Mouse (Mus musculus) ES-Bruce4 (cell line): ENCODE measurements around the gene Elf1. TPM values are rescaled to one million over a fixed set of nuclear protein-coding genes. Genes with fewer than 3 reads are reported as not detected.

ENCODE experiments used
- H3K27ac ChIP-seq: 2 replicates; pipeline ENCODE4 v1.5.1; 2012; ENCODE audit warnings: low read length, inconsistent platforms; ENCODE audit not compliant: insufficient read depth
- H3K27me3 ChIP-seq: 2 replicates; pipeline ENCODE4 v1.6.1; 2012; ENCODE audit warnings: mild to moderate bottlenecking, low read length, inconsistent platforms; ENCODE audit not compliant: control insufficient read depth, poor library complexity, insufficient read depth, severe bottlenecking
- H3K36me3 ChIP-seq: 2 replicates; pipeline ENCODE4 v1.6.1; 2012; ENCODE audit warnings: inconsistent platforms, mild to moderate bottlenecking, low read length, moderate library complexity; ENCODE audit not compliant: control insufficient read depth, poor library complexity, insufficient read depth, severe bottlenecking
- H3K4me1 ChIP-seq: one replicate; pipeline ENCODE4 v1.8.1; 2011; ENCODE audit warnings: low read length; ENCODE audit not compliant: control insufficient read depth, insufficient read depth
- H3K4me3 ChIP-seq: 2 replicates; pipeline ENCODE4 v1.5.1; 2011; ENCODE audit warnings: low read depth, mild to moderate bottlenecking, low read length
- H3K9ac ChIP-seq: 2 replicates; pipeline ENCODE4 v1.6.1; 2012; ENCODE audit warnings: low read depth, mild to moderate bottlenecking, inconsistent platforms; ENCODE audit not compliant: poor library complexity, severe bottlenecking
- H3K9me3 ChIP-seq: replicated peaks from 2 replicates; pipeline ENCODE4 v1.6.1; 2012; ENCODE audit warnings: mild to moderate bottlenecking, low read length, inconsistent platforms; ENCODE audit not compliant: control insufficient read depth, poor library complexity, insufficient read depth, severe bottlenecking
- CTCF ChIP-seq: IDR thresholded peaks from one replicate; pipeline ENCODE4 v1.8.1; 2011; ENCODE audit warnings: low read depth, low read length
- EP300 ChIP-seq: IDR thresholded peaks from 2 replicates; pipeline ENCODE4 v1.6.1; 2011; ENCODE audit warnings: low read depth, low read length; ENCODE audit not compliant: insufficient read depth
- POLR2A ChIP-seq: IDR thresholded peaks from one replicate; pipeline ENCODE4 v1.8.1; 2011; ENCODE audit warnings: low read length; ENCODE audit not compliant: insufficient read depth
- polyA plus RNA-seq: library from polyadenylated mRNA; stranded (reverse); fragments of >200 nt; gene quantifications from 2 replicates; pipeline ENCODE4 v1.2.4, GENCODE M21; 2011; ENCODE audit warnings: low read depth; ENCODE audit not compliant: missing spikeins, insufficient read depth, insufficient read length

Elf1 gene
- polyA plus RNA-seq, 1 experiment = 20.4 TPM

DNA sequence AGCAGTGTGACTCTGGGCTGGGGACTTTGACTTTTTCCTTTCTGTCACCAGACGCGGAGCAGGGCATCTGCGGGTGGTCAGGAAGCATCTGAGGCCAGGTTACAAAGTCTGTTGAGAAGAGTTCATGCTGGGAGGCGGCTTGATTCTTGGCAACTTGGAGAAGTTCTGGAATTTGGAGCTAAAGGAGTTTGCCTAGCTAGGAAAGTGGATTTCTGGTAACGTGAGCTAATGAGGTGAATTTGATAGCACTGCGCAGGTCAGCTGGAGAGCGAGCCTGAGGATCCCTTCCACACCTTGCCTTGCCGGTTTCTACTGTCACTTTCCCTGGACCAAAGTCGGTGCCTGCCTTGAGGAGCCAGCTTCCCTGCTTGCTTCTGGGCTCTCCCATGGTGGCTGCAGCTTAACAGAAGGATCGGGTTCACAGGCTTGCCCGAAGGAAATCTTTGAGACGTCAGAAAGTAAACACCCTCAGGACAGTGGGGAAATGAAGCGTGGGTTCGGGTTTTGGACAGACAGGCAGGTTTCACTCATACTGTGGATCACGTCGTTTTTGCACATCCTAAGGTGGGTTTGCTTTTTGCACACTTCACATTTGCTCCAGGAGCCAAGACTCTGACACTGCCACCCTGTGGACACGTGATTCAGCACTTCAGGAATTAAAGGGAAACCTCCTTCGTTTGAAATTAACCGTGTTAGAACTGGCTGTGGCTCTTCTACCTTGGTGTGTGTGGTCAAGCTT is 6.2 kb downstream of the Elf1 start:
- 0 out of 2 replicates have a peak overlapping the region, but pooled peaks have one; percentile 1 for H3K9ac ChIP-seq
- H3K27ac ChIP-seq = no peak overlapping the region
- H3K4me3 ChIP-seq = peak overlapping the region; percentile 22
- TF ChIP-seq POLR2A = no peak
- no peak for TF ChIP-seq CTCF
- no peak for TF ChIP-seq EP300
- peaks cover 2% of the 10 kb centered on the region for H3K4me1 ChIP-seq
- H3K36me3 ChIP-seq = no peaks in the 10 kb centered on the region
- H3K27me3 ChIP-seq = no peaks in the 10 kb centered on the region
- no peaks in the 10 kb centered on the region for H3K9me3 ChIP-seq

DNA sequence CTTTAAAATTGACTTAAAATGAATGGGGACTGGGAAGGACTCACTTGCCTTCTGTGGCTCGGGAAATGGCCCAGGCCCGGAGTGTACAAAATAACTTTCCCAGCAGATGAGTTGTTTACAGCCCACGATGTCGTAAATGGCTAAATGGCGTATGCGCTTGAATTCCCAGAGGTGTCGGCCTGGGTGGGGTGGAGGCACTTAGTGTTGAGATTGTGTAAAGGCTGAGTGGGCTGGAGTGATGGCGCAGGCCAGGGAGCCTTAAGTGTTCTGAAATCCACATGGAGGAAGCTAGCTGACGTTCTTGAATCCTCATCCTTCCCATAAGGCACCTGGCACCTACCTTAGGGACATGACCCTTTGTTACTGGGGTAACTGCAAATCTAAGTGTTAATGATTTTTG is 7.5 kb downstream of the Elf1 start:
- Histone ChIP-seq H3K36me3 (no peaks in the 10 kb centered on the region), H3K4me3 (no peak overlapping the region), H3K9me3 (no peaks in the 10 kb centered on the region), H3K9ac (peak overlapping the region; percentile 45; the same call in 1 of the 2 replicates), H3K27ac (0 out of 2 replicates have a peak overlapping the region, but pooled peaks have one; percentile 11), H3K27me3 (no peaks in the 10 kb centered on the region), H3K4me1 (no peaks in the 10 kb centered on the region)
- TF ChIP-seq EP300 (no peak), CTCF (no peak), POLR2A (no peak)

DNA sequence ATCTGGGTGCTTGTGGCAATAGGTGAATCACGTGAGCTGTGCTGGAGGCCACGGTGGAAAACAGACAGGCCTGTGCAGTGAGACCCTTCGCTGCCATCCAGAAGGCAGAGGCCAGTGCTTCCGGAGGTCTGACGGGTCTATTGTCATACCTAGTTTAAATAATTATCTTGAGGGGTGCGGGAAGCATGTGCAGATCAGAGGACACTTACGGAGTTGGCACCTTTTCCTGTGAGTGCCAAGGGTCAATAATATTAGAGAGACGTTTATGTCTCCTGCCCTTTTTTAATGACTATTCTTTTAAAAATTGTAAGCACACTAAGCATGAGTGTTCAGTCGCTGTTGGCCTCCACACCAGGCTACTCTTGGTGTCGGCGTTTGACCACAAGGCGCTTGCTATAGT is 8.2 kb downstream of the Elf1 start:
- Histone ChIP-seq H3K9me3 (no peaks in the 10 kb centered on the region), H3K4me1 (no peaks in the 10 kb centered on the region), H3K9ac (no peak overlapping the region), H3K4me3 (no peak overlapping the region), H3K27ac (no peak overlapping the region), H3K36me3 (no peaks in the 10 kb centered on the region), H3K27me3 (no peaks in the 10 kb centered on the region)
- no peak for TF ChIP-seq CTCF

- Histone ChIP-seq H3K36me3 (no peaks in the 10 kb centered on the region), H3K9ac (no peak overlapping the region), H3K9me3 (no peaks in the 10 kb centered on the region), H3K4me3 (no peak overlapping the region), H3K27me3 (no peaks in the 10 kb centered on the region), H3K27ac (no peak overlapping the region), H3K4me1 (no peaks in the 10 kb centered on the region)
- TF ChIP-seq CTCF = no peak
- TF ChIP-seq EP300 = no peak
- TF ChIP-seq POLR2A = no peak
Measured at GRCm38 (mm10) chr14:79490246-79490645, 9.3 kb downstream of the Elf1 start.

DNA sequence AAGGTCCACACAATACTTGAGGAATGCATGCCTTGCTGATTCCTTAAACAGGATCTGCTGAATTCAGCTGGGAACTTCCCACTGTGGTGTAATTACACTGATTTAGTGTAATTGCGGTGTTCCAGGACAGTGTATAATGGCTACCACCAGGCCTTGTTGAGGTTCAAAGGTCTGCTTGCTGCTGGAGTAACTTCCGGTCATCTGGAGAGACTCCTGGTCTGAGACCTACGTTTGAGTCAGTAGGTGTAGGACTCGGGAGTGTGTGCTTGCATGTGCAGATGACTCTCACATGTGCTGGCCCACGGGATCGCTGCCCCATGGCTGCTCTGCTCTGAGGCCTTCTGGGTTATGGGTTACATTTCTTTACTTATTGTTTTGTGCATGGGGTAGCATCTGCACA is 13.4 kb downstream of the Elf1 start:
- H3K9me3 ChIP-seq = no peaks in the 10 kb centered on the region
- no peak for TF ChIP-seq POLR2A
- H3K4me3 ChIP-seq = no peak overlapping the region
- no peaks in the 10 kb centered on the region for H3K4me1 ChIP-seq
- H3K27me3 ChIP-seq = no peaks in the 10 kb centered on the region
- H3K9ac ChIP-seq = no peak overlapping the region
- no peak overlapping the region for H3K27ac ChIP-seq
- no peaks in the 10 kb centered on the region for H3K36me3 ChIP-seq

DNA sequence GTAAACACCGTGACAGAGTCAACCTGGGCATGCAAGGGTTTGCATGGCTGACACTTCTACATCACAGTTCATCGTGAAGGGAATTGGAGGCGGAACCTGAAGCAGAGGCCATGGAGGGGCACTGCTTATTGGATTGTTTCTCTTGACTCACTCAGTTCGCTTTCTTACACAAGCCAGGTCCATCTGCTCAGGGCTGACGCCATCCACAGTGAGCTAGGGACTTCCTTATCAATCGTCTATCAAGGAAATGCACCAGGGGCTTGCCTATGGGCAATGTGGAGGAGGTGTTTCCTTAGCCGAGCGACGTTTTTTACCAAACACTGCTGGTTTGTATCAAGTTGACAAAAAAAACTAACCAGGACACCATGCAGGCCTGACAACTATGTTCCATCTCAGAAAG is 18.3 kb downstream of the Elf1 start:
- TF ChIP-seq POLR2A = no peak
- TF ChIP-seq CTCF = no peak
- no peak for TF ChIP-seq EP300
- Histone ChIP-seq H3K27me3 (no peaks in the 10 kb centered on the region), H3K4me1 (no peaks in the 10 kb centered on the region)

More for the DNA sequence above, 18.3 kb downstream of the Elf1 start:
- no peaks in the 10 kb centered on the region for H3K9me3 ChIP-seq
- H3K9ac ChIP-seq = no peak overlapping the region
- H3K27ac ChIP-seq = no peak overlapping the region
- no peaks in the 10 kb centered on the region for H3K36me3 ChIP-seq
- H3K4me3 ChIP-seq = no peak overlapping the region
